Mouse (Mus musculus) midbrain, embryonic 13.5 days (tissue): Measurements from ENCODE around the gene Ccdc84. TPM values are rescaled to one million over a fixed set of nuclear protein-coding genes. Genes with fewer than 3 reads are reported as not detected.
"Not testable (repeated sequence)": the region's sequence is repeated elsewhere in the genome, so short reads cannot be mapped to it uniquely, and the experiment has no call there.

ENCODE experiments used
- ATAC-seq: fragments of 200-750 bp; cut with Nextera tagmentation; 2 replicates; pipeline ENCODE4 v1.8.0; 2017; ENCODE audit warnings: mild to moderate bottlenecking, moderate TSS enrichment, moderate library complexity
- H3K27ac ChIP-seq: fragments of 300-500 bp; sonication (generic); 2 replicates; pipeline ENCODE4 v1.5.1; 2015; ENCODE audit warnings: inconsistent platforms, mild to moderate bottlenecking, moderate library complexity
- H3K27me3 ChIP-seq: fragments of 300-500 bp; sonication (generic); 2 replicates; pipeline ENCODE4 v1.6.1; 2015; ENCODE audit warnings: mild to moderate bottlenecking, inconsistent platforms
- H3K36me3 ChIP-seq: fragments of 300-500 bp; sonication (generic); 2 replicates; pipeline ENCODE4 v1.6.1; 2015; ENCODE audit warnings: mild to moderate bottlenecking, inconsistent platforms
- H3K4me1 ChIP-seq: fragments of 300-500 bp; sonication (generic); replicated peaks from 2 replicates; pipeline ENCODE4 v1.6.1; 2015; ENCODE audit warnings: inconsistent platforms
- H3K4me2 ChIP-seq: fragments of 300-500 bp; sonication (generic); replicated peaks from 2 replicates; pipeline ENCODE4 v1.6.1; 2015; ENCODE audit warnings: moderate library complexity, mild to moderate bottlenecking, inconsistent platforms
- H3K4me3 ChIP-seq: fragments of 300-500 bp; sonication (generic); replicated peaks from 2 replicates; pipeline ENCODE4 v1.5.1; 2015; ENCODE audit warnings: mild to moderate bottlenecking, inconsistent platforms
- H3K9ac ChIP-seq: fragments of 300-500 bp; sonication (generic); replicated peaks from 2 replicates; pipeline ENCODE4 v1.6.1; 2015; ENCODE audit warnings: mild to moderate bottlenecking, inconsistent platforms
- H3K9me3 ChIP-seq: fragments of 300-500 bp; sonication (generic); 2 replicates; pipeline ENCODE4 v1.6.1; 2016; ENCODE audit warnings: mild to moderate bottlenecking, inconsistent platforms
- WGBS: fragments of 180-500 bp; shearing (Covaris S2); methylation state at CpG from one replicate; pipeline ENCODE4 v1.1.7; 2015; 5-methylcytosine and 5-hydroxymethylcytosine counted together
- polyA plus RNA-seq: library from polyadenylated mRNA; unstranded; fragments of >200 nt; fragmentation: Nextera tagmentation; extraction: Ambion mirVana; gene quantifications from 2 replicates; pipeline ENCODE4 v1.2.1, GENCODE M21; 2015

The Ccdc84 gene
- polyA plus RNA-seq = 36.7 and 40.7 TPM in 2 replicates

DNA sequence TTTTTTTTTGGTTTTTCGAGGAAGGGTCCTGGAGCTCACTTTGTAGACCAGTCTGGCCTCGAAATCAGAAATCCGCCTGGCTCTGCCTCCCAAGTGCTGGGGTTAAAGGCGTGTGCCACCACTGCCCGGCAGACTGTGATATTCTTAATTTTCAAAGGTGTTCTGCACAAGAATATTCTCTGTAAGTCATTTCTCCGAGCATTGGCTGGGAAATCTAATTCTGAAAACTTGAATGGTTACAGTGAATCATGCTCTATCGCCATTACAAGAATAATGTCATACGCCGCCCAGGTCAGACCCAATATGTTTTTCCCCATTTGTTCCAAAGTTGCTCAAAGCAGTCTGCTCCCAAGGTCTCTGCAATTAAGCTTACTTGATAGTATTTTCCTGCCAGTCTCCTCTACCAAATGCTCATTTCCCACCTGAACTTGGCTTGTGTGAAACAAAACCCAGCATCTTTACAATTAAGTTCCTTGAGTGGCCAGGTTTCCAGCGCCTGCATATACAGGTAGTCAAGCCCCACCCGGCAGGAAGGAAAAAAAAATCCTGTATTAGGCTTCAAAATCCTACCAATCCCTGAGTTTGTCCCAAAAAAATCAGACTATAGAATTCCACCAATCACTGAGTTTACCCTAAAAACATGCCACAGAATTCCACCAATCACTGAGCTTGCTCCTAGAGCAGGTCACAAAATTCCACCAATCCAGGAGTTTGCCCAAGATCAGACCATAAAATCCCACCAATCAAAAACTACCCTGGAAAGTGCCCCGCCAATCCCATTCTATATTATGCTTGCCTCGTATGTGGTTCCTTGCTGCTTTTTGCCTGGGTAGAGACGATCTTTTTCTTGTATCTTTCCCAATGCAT, at the start of gene Ccdc84:
Gene Ccdc84 (minus strand): TSS at position 51 of the 867 bp plus-strand sequence.
- Histone ChIP-seq H3K27me3 (no peaks in the 10 kb centered on the region), H3K9ac (peak within 1 kb of the TSS; percentile 84), H3K27ac (peak within 1 kb of the TSS; percentile 70), H3K36me3 (peaks cover 9% of the 10 kb centered on the region), H3K4me2 (peak within 1 kb of the TSS; percentile 93), H3K4me3 (peak within 1 kb of the TSS; percentile 84), H3K9me3 (no peaks in the 10 kb centered on the region; the same call in 1 of the 2 replicates), H3K4me1 (peaks cover 16% of the 10 kb centered on the region)
- ATAC-seq = no peak
- 76% methylated on average over 14 of the region's 14 CpGs for WGBS

DNA sequence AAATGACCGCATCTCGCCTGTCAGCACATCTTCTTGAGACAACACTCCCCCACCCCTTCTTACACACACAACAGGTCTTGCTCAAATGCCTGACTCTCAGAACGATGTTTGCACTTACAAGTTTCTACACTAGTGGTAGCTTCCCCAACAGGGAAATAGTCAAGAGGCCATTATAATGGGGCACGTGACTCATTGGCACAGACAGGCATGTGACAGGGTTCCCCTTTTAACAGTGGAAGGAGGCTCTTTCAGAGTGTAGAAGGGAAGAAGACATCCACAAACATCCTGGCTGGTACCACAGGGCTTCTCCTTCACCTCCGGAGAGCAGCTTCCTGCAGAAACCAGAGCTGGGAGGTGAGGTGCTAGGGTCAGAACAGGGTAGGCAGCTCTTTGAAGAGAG, 43.6 kb upstream of the Ccdc84 start:
- Histone ChIP-seq H3K9ac (no peak overlapping the region), H3K27ac (no peak overlapping the region), H3K36me3 (no peaks in the 10 kb centered on the region), H3K9me3 (no peaks in the 10 kb centered on the region), H3K4me3 (no peak overlapping the region), H3K4me1 (peaks cover 15% of the 10 kb centered on the region), H3K4me2 (no peak overlapping the region), H3K27me3 (no peaks in the 10 kb centered on the region)
- WGBS = 84% methylated on average over 5 of the region's 5 CpGs
- no peak for ATAC-seq

DNA sequence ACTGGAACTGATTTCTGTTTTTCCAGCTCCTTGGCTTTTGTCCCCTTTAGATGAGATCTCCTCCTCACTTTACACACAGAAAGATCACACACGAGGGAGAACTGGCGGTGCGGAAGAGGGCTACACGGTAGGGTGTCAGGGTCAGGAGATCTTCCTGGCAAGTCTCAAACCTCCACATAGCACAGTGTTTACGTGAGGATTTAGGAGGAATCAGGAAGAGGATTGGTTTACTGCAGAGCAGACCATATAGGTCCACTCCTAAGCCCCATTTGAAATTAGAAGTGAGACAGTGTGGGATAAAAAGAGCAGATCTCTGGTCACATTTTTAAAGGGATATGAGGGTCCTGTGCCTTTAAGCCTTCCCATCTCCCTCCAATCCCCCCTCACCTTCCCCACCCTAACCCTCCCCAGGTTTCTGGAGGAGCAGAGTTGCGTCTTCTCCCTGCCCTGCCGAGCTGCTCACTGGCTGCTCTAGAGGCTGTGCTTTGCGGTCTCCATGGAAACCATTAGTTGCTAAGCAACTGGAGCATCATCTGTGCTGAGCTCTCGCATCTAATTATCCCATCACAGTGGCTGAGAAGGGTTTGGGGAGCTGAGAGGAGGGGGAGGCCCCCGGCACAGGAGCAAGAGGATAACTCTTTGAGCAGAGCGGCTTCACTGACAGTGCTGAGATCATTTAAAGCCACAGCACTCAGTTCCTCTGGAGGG, 38.8 kb upstream of the Ccdc84 start:
- WGBS = 2% methylated on average over 11 of the region's 11 CpGs
- no peaks in the 10 kb centered on the region for H3K9me3 ChIP-seq
- H3K36me3 ChIP-seq = no peaks in the 10 kb centered on the region
- H3K27me3 ChIP-seq = peaks cover 16% of the 10 kb centered on the region
- peak overlapping the region; percentile 32 for H3K9ac ChIP-seq
- peak overlapping the region; percentile 96 for H3K27ac ChIP-seq
- H3K4me2 ChIP-seq = peak overlapping the region; percentile 50
- H3K4me1 ChIP-seq = peaks cover 42% of the 10 kb centered on the region
- ATAC-seq = peak; percentile 97
- peak overlapping the region; percentile 20 for H3K4me3 ChIP-seq

DNA sequence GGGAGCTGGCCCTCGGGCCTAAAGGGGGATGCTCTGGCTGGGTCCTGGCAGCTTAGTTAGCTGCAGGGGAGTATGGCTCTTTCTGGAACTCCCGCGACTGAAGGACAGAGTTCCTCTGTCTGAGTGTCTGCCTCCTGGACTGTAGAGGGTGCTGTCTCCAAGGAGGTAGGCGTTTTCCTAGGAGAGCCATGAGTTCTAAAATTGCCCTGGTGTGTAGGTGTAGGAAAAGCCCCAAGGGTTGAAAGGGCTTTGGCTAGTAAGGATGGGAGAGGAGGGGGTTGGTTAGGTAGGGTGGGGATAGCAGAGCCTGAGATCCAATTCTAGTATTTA, 36.5 kb upstream of the Ccdc84 start, which contains the start of gene Upk2:
Gene Upk2 (minus strand): TSS at position 86 of the 330 bp plus-strand sequence.
- Histone ChIP-seq H3K27ac (peak within 1 kb of the TSS; percentile 96), H3K4me2 (no peak within 1 kb of the TSS), H3K9me3 (no peaks in the 10 kb centered on the region), H3K36me3 (no peaks in the 10 kb centered on the region), H3K9ac (0 out of 2 replicates have a peak within 1 kb of the TSS, but pooled peaks have one; percentile 1), H3K4me3 (no peak within 1 kb of the TSS), H3K4me1 (peaks cover 42% of the 10 kb centered on the region), H3K27me3 (peaks cover 16% of the 10 kb centered on the region)
- 23% methylated on average over 4 of the region's 4 CpGs for WGBS
- ATAC-seq = no peak

DNA sequence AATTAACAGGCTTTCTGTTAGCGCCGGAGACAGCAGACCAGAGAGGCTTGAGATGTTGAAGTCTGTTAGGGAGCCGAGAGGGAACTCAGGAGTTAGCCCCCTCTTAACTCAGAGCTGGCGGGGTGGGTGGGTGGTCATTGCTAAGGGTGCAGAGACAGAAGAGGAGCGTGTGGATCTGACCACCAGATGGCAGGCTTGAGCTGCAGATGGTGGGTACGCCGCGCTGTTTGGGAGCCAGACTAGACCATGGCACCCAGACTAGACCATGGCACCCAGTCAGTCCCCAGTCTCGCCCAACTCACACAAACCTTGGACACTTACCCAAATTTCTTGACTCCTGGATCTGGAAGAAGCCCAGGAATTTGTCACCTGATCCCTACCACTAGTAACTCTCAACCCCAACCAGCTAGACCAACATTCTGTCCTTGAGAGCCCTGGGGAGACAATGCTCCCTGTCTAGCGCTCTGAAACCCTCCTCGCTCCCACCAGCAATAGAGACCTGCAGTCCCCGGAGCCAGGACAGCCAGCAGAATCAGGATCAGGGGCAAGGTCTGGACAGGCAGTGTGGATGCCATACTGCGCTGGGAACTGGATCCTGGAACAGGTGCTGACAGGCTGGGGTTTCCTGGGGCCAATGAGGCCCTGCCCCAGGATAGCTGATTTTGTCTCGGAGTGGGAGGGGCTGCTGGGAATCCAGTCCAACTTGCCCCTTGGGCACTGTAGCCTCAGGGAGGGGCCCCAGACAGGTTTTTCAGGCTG, 35.9 kb upstream of the Ccdc84 start:
- no peaks in the 10 kb centered on the region for H3K9me3 ChIP-seq
- H3K4me2 ChIP-seq = no peak overlapping the region
- WGBS = 10% methylated on average over 14 of the region's 14 CpGs
- ATAC-seq = peak; percentile 68
- no peaks in the 10 kb centered on the region for H3K36me3 ChIP-seq
- peaks cover 16% of the 10 kb centered on the region for H3K27me3 ChIP-seq
- H3K9ac ChIP-seq = no peak overlapping the region
- H3K4me1 ChIP-seq = peaks cover 42% of the 10 kb centered on the region
- peak overlapping the region; percentile 45; the same call in 1 of the 2 replicates for H3K27ac ChIP-seq
- no peak overlapping the region for H3K4me3 ChIP-seq

DNA sequence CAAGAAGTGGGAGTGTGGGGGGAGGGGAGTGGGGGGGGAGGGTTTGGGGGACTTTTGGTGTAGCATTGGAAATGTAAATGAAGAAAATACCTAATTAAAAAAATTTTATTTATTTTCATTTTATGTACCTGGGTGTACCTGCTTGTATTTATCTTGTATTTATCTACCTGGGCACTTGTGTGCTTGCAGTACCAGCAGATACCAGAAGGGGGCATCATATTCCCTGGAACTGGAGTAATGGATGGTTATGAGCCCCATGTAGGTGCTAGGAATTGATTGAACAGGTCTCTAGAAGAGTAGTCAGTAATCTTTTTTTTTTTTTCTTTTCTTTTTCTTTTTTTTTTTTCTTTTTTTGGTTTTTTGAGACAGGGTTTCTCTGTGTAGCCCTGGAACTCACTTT, 32.0 kb upstream of the Ccdc84 start:
- no peak overlapping the region for H3K4me3 ChIP-seq
- H3K36me3 ChIP-seq = no peaks in the 10 kb centered on the region
- no peak overlapping the region for H3K4me2 ChIP-seq
- peaks cover 16% of the 10 kb centered on the region for H3K27me3 ChIP-seq
- no peaks in the 10 kb centered on the region for H3K9me3 ChIP-seq
- H3K4me1 ChIP-seq = peaks cover 12% of the 10 kb centered on the region
- no peak overlapping the region for H3K9ac ChIP-seq
- no peak for ATAC-seq
- H3K27ac ChIP-seq = no peak overlapping the region

DNA sequence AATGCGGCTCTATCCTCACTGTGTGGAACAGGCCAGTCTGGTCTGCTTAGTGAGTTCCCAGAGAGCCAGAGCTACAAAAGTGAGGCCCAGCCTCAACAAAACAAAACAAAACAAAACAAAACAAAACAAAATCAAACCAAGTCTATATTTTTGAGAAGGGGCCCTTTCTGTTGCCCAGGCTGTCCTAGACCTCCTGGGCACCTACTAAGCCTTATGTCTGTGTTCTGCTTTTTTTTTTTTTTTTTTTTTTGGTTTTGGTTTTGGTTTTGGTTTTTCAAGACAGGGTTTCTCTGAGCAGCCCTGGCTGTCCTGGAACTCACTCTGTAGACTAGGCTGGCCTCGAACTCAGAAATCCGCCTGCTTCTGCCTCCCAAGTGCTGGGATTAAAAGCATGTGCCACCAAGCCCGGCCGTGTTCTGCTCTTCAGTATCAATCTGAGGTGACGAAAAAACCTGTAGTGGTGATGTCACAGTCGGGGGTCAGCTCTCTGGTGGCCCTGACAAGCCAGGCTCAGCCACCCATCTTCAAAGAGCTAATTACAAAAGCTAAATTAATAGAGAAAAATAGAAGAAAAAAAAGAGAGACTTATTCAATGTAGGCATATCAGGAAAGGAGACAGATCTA, 26.1 kb upstream of the Ccdc84 start:
- not testable (repeated sequence) for H3K9me3 ChIP-seq, H3K36me3 ChIP-seq, H3K27me3 ChIP-seq, H3K4me3 ChIP-seq, ATAC-seq, H3K27ac ChIP-seq, H3K4me1 ChIP-seq, H3K9ac ChIP-seq, H3K4me2 ChIP-seq
- WGBS = 87% methylated on average over 7 of the region's 7 CpGs

DNA sequence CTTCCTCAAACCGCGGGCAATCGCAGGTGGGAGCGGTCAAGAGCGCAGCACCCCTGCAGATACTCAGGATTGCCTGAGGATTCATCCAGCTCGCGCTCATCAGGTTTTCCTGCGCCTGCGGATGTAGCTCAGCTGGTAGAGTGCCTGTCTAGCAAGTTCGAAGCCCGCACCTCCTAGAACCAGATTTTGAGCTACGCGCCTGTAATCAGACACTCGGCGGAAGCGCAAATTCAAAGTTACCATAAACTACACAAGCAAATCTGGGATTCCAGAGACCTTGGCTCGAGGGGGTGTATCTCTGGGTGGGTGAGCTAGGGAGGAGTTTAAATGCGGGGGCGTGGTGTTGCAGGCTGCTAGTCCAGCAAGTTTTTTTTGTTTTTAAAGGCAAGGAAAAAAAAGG, 22.6 kb upstream of the Ccdc84 start, which contains the start of gene Foxr1:
Gene Foxr1 (minus strand): TSS at position 176 of the 400 bp plus-strand sequence.
- Histone ChIP-seq H3K4me2 (no peak within 1 kb of the TSS), H3K27ac (no peak within 1 kb of the TSS), H3K4me1 (no peaks in the 10 kb centered on the region), H3K9me3 (no peaks in the 10 kb centered on the region), H3K27me3 (no peaks in the 10 kb centered on the region), H3K36me3 (no peaks in the 10 kb centered on the region), H3K9ac (no peak within 1 kb of the TSS), H3K4me3 (no peak within 1 kb of the TSS)
- WGBS = 75% methylated on average over 19 of the region's 19 CpGs
- no peak for ATAC-seq

DNA sequence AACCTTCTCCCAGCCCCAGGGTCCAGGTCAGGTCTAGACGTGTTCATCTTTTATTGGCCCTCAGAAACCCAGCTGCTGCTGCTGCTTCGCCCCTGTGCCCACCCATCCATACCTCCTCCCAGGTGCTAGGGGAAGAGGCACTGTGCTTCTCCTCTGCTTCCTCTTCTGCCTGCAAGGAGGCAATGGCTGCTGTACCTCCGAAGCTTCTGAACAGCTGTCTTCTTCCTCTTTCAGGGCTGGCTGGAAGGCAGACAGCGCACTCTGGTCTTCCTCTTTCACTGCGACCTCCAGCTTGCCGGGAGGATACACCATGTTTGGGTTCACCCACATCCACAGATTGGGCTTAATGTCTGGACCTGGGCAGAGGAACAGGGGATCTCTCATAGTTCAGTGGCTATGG, 17.4 kb upstream of the Ccdc84 start:
- no peaks in the 10 kb centered on the region for H3K27me3 ChIP-seq
- no peak overlapping the region for H3K4me3 ChIP-seq
- no peak overlapping the region for H3K9ac ChIP-seq
- 84% methylated on average over 6 of the region's 6 CpGs for WGBS
- H3K4me2 ChIP-seq = no peak overlapping the region
- ATAC-seq = no peak
- no peaks in the 10 kb centered on the region for H3K36me3 ChIP-seq
- 0 out of 2 replicates have a peak, but pooled peaks cover 5% of the 10 kb centered on the region for H3K4me1 ChIP-seq
- H3K27ac ChIP-seq = no peak overlapping the region
- no peaks in the 10 kb centered on the region for H3K9me3 ChIP-seq

DNA sequence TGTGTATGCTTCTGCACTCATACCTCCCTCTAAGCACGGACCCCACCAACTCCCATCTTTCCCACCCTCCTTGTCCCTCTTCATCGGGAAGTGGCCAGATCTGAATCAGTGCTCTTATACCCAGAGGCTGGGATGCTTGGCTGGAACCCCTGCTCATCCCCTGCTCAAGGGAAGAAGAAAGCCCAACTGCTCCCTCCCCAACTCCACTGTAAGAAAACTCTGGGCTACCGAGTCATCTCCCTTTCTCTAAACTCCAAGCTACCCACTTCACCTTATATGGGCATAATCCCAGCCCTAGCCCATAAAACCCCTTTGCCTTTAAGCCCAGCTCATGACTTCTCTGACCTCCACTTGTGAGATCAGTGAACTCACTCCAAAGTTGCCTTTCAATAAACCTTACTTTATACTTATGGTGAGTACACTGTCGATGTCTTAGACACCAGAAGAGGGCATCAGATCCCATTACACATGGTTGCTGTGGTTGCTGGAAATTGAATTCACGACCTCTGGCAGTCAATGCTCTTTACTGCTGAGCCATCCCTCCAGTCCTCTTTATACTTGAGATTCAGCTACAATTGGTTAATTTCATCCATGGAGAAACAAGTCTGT, 14.3 kb upstream of the Ccdc84 start:
- WGBS = 53% methylated on average over 5 of the region's 5 CpGs
- Histone ChIP-seq H3K27ac (no peak overlapping the region), H3K9me3 (no peaks in the 10 kb centered on the region), H3K36me3 (no peaks in the 10 kb centered on the region), H3K9ac (no peak overlapping the region), H3K4me1 (0 out of 2 replicates have a peak, but pooled peaks cover 5% of the 10 kb centered on the region), H3K27me3 (no peaks in the 10 kb centered on the region), H3K4me3 (no peak overlapping the region), H3K4me2 (no peak overlapping the region)
- ATAC-seq = no peak

DNA sequence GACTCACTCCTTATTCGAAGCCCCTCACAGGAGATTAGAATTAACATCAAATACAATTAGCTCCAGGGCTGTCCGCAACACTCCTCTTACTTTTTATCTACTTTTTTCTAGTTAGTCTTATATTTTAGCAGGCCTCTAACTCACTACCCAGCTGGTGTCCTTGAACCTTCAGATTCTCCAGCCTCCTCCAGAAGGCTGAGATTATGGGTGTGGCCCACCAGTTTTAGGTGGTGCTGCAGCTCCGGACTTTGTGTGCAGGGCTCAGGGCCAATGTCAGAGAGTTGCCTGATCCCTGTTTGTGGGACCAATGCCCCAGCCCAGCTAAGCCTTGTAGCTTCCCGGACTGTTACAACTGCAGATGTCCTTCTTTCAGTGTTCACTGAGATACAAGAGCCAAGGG, 5.2 kb upstream of the Ccdc84 start:
- Histone ChIP-seq H3K4me2 (no peak overlapping the region), H3K9me3 (no peaks in the 10 kb centered on the region; the same call in 1 of the 2 replicates), H3K4me3 (no peak overlapping the region), H3K36me3 (no peaks in the 10 kb centered on the region), H3K9ac (no peak overlapping the region), H3K4me1 (peaks cover 2% of the 10 kb centered on the region; the same call in 1 of the 2 replicates), H3K27me3 (no peaks in the 10 kb centered on the region), H3K27ac (no peak overlapping the region)
- no peak for ATAC-seq
- 90% methylated on average over 4 of the region's 4 CpGs for WGBS
